Mouse (Mus musculus): ENCODE results near the gene Gm2035. TPM values are rescaled to one million over a fixed set of nuclear protein-coding genes. Genes with fewer than 3 reads are reported as not detected.

The Gm2035 gene
- not detected for polyA plus RNA-seq (2017; shearing (Covaris generic))

DNA sequence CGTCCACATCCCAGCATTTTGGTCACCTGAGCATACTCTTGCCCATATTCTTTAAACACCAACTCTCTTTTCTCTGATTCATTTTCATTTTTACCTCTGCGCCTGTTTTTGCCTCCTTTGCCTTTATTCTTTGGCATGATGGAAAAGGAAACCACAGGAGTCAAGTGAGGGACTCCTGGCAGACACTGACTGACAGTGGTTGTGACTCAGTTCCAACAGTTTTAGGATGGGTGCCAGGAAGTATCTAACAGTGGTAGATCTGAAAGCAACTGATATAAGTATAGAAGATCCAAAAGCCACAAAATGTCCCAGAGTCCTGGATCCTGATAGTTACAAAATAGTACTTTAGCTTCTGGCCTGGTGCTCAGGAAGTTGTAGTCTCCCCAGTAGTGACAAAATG lies at the start of gene Gm2035:
Gm2035 (minus strand) TSS at position 137 of the 400 bp plus-strand sequence.

GRCm38 (mm10) chr12:87953780-87954179 lies 34.1 kb upstream of the Gm2035 start, which contains the start of gene Gm2042:
Gene Gm2042, plus strand, starts transcription at chr12:87954080.

DNA sequence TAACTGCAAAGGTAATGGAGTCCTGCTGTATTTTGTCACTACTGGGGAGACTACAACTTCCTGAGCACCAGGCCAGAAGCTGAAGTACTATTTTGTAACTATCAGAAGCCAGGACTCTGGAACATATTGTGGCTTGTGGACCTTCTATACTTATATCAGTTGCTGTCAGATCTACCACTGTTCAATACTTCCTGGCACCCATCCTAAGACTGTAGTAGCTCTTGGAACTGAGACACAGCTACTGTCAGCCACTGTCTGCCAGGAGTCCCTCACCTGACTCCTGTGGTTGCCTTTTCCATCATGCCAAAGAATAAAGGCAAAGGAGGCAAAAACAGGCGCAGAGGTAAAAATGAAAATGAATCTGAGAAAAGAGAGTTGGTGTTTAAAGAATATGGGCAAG lies 24.6 kb downstream of the Gm2035 start, which contains the start of gene Gm2022:
Gm2022 (plus strand) TSS at position 301 of the 400 bp plus-strand sequence.

GRCm38 (mm10) chr12:87873772-87874171 lies 45.9 kb downstream of the Gm2035 start, which contains the start of gene Gm2016:
Gene Gm2016, plus strand, starts transcription at chr12:87874072.

Other genes starting within 250 kb of the Gm2035 start
- not detected for gene Gm21319, start 144.1 kb downstream of the Gm2035 start, polyA plus RNA-seq (2017; shearing (Covaris generic))
- gene Gm21936, start 124.3 kb downstream of the Gm2035 start, polyA plus RNA-seq (2017; shearing (Covaris generic)) = not detected
- not detected for gene BB287469, start 103.3 kb downstream of the Gm2035 start, polyA plus RNA-seq (2017; shearing (Covaris generic))
- gene Gm2001, start 77.5 kb downstream of the Gm2035 start, polyA plus RNA-seq (2017; shearing (Covaris generic)) = not detected
- gene Gm2016, start 45.8 kb downstream of the Gm2035 start, polyA plus RNA-seq (2017; shearing (Covaris generic)) = not detected
- gene Gm2022, start 24.5 kb downstream of the Gm2035 start, polyA plus RNA-seq (2017; shearing (Covaris generic)) = not detected
- gene Gm2042, start 34.2 kb upstream of the Gm2035 start, polyA plus RNA-seq (2017; shearing (Covaris generic)) = not detected
- gene Gm2075, start 92.0 kb upstream of the Gm2035 start, polyA plus RNA-seq (2017; shearing (Covaris generic)) = not detected
- not detected for gene Gm6803, start 98.9 kb upstream of the Gm2035 start, polyA plus RNA-seq (2017; shearing (Covaris generic))
- not detected for gene Gm2056, start 107.1 kb upstream of the Gm2035 start, polyA plus RNA-seq (2017; shearing (Covaris generic))
- not detected for gene Gm16368, start 163.8 kb upstream of the Gm2035 start, polyA plus RNA-seq (2017; shearing (Covaris generic))